Mouse (Mus musculus) G1E (cell line): ENCODE measurements around the gene 1700016C15Rik.

ENCODE experiments used
- CTCF ChIP-seq: IDR thresholded peaks from 2 replicates; pipeline ENCODE4 v1.5.1; 2012; ENCODE audit warnings: low read depth, low read length, inconsistent platforms, mixed read lengths
- GATA1 ChIP-seq: IDR thresholded peaks from 2 replicates; pipeline ENCODE4 v1.6.1; 2012; ENCODE audit warnings: borderline replicate concordance, low read length, inconsistent platforms, mixed read lengths
- TAL1 ChIP-seq: conservative IDR thresholded peaks from 2 replicates; pipeline ENCODE4 v1.6.1; 2012; ENCODE audit warnings: low read depth, low read length, inconsistent platforms, mixed read lengths

GRCm38 (mm10) chr1:177714397-177715012 is 15.1 kb upstream of the 1700016C15Rik start:
- no peak for TF ChIP-seq CTCF
- TF ChIP-seq GATA1 = no peak
- TF ChIP-seq TAL1 = no peak
